Mouse (Mus musculus): ENCODE measurements around the gene Phactr4. TPM values are rescaled to one million over a fixed set of nuclear protein-coding genes. Genes with fewer than 3 reads are reported as not detected.

Gene Phactr4
- polyA plus RNA-seq, 1 experiment from 2014 or later = 15.3 TPM

DNA sequence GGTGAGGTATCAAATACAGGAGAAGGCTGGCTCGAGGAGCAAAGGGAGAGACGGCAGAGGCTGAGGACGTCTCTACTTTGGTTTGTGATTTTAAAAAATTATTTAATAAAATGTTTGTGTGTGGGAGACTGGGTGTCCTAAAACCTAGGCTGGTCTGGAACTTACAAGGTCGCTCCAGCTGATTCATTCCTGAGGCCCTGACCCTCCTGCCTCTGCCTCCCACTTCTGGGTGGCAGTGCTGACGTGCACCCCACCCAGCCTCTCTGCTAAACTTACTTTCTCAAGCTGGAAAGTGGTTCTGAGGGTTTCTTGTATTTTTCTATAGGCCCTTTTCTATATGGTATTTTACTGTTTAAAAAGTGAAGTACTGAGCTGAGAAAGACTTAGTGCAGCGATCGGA is 26.0 kb downstream of the Phactr4 start:
- 91% methylated on average over 7 of the region's 7 CpGs for WGBS
- no peaks in the 10 kb centered on the region for H3K27me3 ChIP-seq (replicated peaks; ENCODE audit: insufficient read depth, low read length)
- H3K9ac ChIP-seq (replicated peaks; ENCODE audit: low read depth) = no peak overlapping the region
- no peak overlapping the region for H3K4me2 ChIP-seq (replicated peaks; ENCODE audit: low read depth, low read length)
- TF ChIP-seq CTCF (IDR thresholded peaks at IDR 0.05) = no peak
- TF ChIP-seq EP300 (IDR thresholded peaks at IDR 0.05) = no peak
- H3K36me3 ChIP-seq (ENCODE audit: insufficient read depth, low read length) = no peaks in the 10 kb centered on the region
- DNase-seq (ENCODE audit: low spot score) = no peak
- H3K4me3 ChIP-seq (ENCODE audit: low read depth, low read length) = no peak overlapping the region
- H3K4me1 ChIP-seq (ENCODE audit: insufficient read depth, low read depth, low read length) = 0 out of 2 replicates have a peak, but pooled peaks cover 4% of the 10 kb centered on the region
- H3K9me3 ChIP-seq (ENCODE audit: low read length) = no peaks in the 10 kb centered on the region
- no peak overlapping the region for H3K27ac ChIP-seq (ENCODE audit: low read length)
- no peak for ATAC-seq

GRCm38 (mm10) chr4:132391063-132391740 is 31.1 kb downstream of the Phactr4 start:
- H3K4me3 ChIP-seq (ENCODE audit: low read depth, low read length) = no peak overlapping the region
- ATAC-seq (no peak), DNase-seq (ENCODE audit: low spot score) (no peak)
- TF ChIP-seq EP300 (IDR thresholded peaks at IDR 0.05) (no peak), CTCF (IDR thresholded peaks at IDR 0.05) (no peak)
- no peak overlapping the region for H3K27ac ChIP-seq (ENCODE audit: low read length)
- no peaks in the 10 kb centered on the region; the same call in 1 of the 2 replicates for H3K36me3 ChIP-seq (ENCODE audit: insufficient read depth, low read length)
- no peak overlapping the region for H3K9ac ChIP-seq (replicated peaks; ENCODE audit: low read depth)
- no peaks in the 10 kb centered on the region for H3K9me3 ChIP-seq (ENCODE audit: low read length)
- H3K4me1 ChIP-seq (ENCODE audit: insufficient read depth, low read depth, low read length) = no peaks in the 10 kb centered on the region
- no peak overlapping the region for H3K4me2 ChIP-seq (replicated peaks; ENCODE audit: low read depth, low read length)
- no peaks in the 10 kb centered on the region for H3K27me3 ChIP-seq (replicated peaks; ENCODE audit: insufficient read depth, low read length)
- 89% methylated on average over 8 of the region's 8 CpGs for WGBS

GRCm38 (mm10) chr4:132389302-132389701 is 33.0 kb downstream of the Phactr4 start:
- no peaks in the 10 kb centered on the region for H3K4me1 ChIP-seq (ENCODE audit: insufficient read depth, low read depth, low read length)
- no peak overlapping the region for H3K9ac ChIP-seq (replicated peaks; ENCODE audit: low read depth)
- DNase-seq (ENCODE audit: low spot score) (peak; percentile 16), ATAC-seq (no peak)
- H3K9me3 ChIP-seq (ENCODE audit: low read length) = no peaks in the 10 kb centered on the region
- H3K4me3 ChIP-seq (ENCODE audit: low read depth, low read length) = no peak overlapping the region
- H3K36me3 ChIP-seq (ENCODE audit: insufficient read depth, low read length) = no peaks in the 10 kb centered on the region; the same call in 1 of the 2 replicates
- H3K4me2 ChIP-seq (replicated peaks; ENCODE audit: low read depth, low read length) = no peak overlapping the region
- no peaks in the 10 kb centered on the region for H3K27me3 ChIP-seq (replicated peaks; ENCODE audit: insufficient read depth, low read length)
- 46% methylated on average over 4 of the region's 4 CpGs for WGBS
- TF ChIP-seq EP300 (IDR thresholded peaks at IDR 0.05) (no peak), CTCF (IDR thresholded peaks at IDR 0.05) (no peak)
- H3K27ac ChIP-seq (ENCODE audit: low read length) = no peak overlapping the region

DNA sequence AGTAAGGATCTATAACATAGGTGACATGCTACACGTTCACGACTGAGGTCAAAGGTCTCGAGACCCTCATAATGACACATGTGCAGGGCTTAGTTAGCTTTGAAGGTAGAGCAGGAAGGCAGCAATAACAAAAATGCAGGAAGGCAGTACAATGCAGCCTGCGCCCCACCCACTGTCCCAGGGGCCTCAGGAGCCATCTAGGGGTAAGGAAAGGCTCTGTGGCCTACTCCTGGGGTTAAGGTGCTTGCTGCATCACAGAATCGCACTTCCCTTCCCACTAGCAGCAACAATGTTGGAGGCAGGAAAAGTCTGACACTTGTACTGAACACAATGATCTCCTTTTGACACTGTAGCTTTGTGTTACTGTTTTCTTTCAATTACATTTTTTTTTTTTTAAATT is 34.7 kb downstream of the Phactr4 start:
- Histone ChIP-seq H3K27ac (ENCODE audit: low read length) (no peak overlapping the region), H3K4me1 (ENCODE audit: insufficient read depth, low read depth, low read length) (no peaks in the 10 kb centered on the region), H3K36me3 (ENCODE audit: insufficient read depth, low read length) (no peaks in the 10 kb centered on the region; the same call in 1 of the 2 replicates), H3K27me3 (replicated peaks; ENCODE audit: insufficient read depth, low read length) (no peaks in the 10 kb centered on the region), H3K9me3 (ENCODE audit: low read length) (no peaks in the 10 kb centered on the region), H3K9ac (replicated peaks; ENCODE audit: low read depth) (no peak overlapping the region), H3K4me2 (replicated peaks; ENCODE audit: low read depth, low read length) (no peak overlapping the region), H3K4me3 (ENCODE audit: low read depth, low read length) (no peak overlapping the region)
- TF ChIP-seq CTCF (IDR thresholded peaks at IDR 0.05) (peak; percentile 29), EP300 (IDR thresholded peaks at IDR 0.05) (no peak)
- WGBS = 57% methylated on average over 5 of the region's 5 CpGs
- no peak for ATAC-seq
- no peak for DNase-seq (ENCODE audit: low spot score)

DNA sequence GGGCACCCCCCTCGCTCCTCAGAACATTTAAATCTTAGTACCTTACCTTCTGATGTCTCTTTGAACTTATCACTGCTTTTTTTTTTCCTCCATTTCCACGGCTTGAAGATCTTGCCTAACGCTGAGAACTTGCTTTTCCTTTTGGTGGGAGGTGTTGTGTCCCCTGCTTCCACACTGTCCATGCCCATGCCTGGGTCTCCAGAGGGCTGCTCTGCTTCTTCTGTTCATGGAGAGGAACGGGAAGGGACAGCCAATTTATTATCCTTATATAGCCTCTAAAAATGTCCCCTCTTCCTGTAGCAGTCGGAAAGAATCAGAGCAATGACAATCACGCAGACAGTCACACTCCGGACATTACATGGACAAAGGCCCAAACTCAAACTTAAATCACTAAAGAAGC is 35.4 kb downstream of the Phactr4 start:
- WGBS = 67% methylated on average over 7 of the region's 7 CpGs
- peak overlapping the region; percentile 27; the same call in 1 of the 2 replicates for H3K27ac ChIP-seq (ENCODE audit: low read length)

GRCm38 (mm10) chr4:132385771-132386410 is 36.4 kb downstream of the Phactr4 start:
- WGBS = 71% methylated on average over 8 of the region's 8 CpGs
- no peak for DNase-seq (ENCODE audit: low spot score)

More for the DNA sequence above, 35.4 kb downstream of the Phactr4 start:
- no peak overlapping the region for H3K4me2 ChIP-seq (replicated peaks; ENCODE audit: low read depth, low read length)
- no peak overlapping the region for H3K9ac ChIP-seq (replicated peaks; ENCODE audit: low read depth)
- ATAC-seq (no peak), DNase-seq (ENCODE audit: low spot score) (no peak)
- H3K36me3 ChIP-seq (ENCODE audit: insufficient read depth, low read length) = no peaks in the 10 kb centered on the region; the same call in 1 of the 2 replicates
- H3K4me3 ChIP-seq (ENCODE audit: low read depth, low read length) = no peak overlapping the region
- no peaks in the 10 kb centered on the region for H3K4me1 ChIP-seq (ENCODE audit: insufficient read depth, low read depth, low read length)
- H3K27me3 ChIP-seq (replicated peaks; ENCODE audit: insufficient read depth, low read length) = no peaks in the 10 kb centered on the region
- no peaks in the 10 kb centered on the region for H3K9me3 ChIP-seq (ENCODE audit: low read length)
- no peak for TF ChIP-seq CTCF (IDR thresholded peaks at IDR 0.05)
- no peak for TF ChIP-seq EP300 (IDR thresholded peaks at IDR 0.05)

More at GRCm38 (mm10) chr4:132385771-132386410, 36.4 kb downstream of the Phactr4 start:
- Histone ChIP-seq H3K36me3 (ENCODE audit: insufficient read depth, low read length) (no peaks in the 10 kb centered on the region; the same call in 1 of the 2 replicates), H3K9ac (replicated peaks; ENCODE audit: low read depth) (no peak overlapping the region), H3K4me2 (replicated peaks; ENCODE audit: low read depth, low read length) (no peak overlapping the region), H3K4me1 (ENCODE audit: insufficient read depth, low read depth, low read length) (no peaks in the 10 kb centered on the region), H3K27me3 (replicated peaks; ENCODE audit: insufficient read depth, low read length) (no peaks in the 10 kb centered on the region), H3K27ac (ENCODE audit: low read length) (no peak overlapping the region), H3K4me3 (ENCODE audit: low read depth, low read length) (no peak overlapping the region), H3K9me3 (ENCODE audit: low read length) (no peaks in the 10 kb centered on the region)
- no peak for ATAC-seq
- TF ChIP-seq CTCF (IDR thresholded peaks at IDR 0.05) (no peak), EP300 (IDR thresholded peaks at IDR 0.05) (no peak)

Data from lung, postnatal 0 days (tissue).